Mouse (Mus musculus) mouse embryonic stem cell (cell line): ENCODE results near the gene Spi1.

ENCODE experiments used
- in situ Hi-C, 2 experiments: fragments of 300-500 bp; cut with MboI; formaldehyde crosslinking; loops; 1 replicate in 1 of 2; 3 replicates in 1 of 2; pipeline ENCODE4 v1.14.3; 2019 to 2020; ENCODE audit warnings: low sequenced_read_pairs in 2 of 2, low pct_unique_long_range_greater_than_20kb in 1 of 2, mixed read lengths in 1 of 2; ENCODE audit not compliant: unreplicated experiment in 1 of 2

Gene Spi1

DNA sequence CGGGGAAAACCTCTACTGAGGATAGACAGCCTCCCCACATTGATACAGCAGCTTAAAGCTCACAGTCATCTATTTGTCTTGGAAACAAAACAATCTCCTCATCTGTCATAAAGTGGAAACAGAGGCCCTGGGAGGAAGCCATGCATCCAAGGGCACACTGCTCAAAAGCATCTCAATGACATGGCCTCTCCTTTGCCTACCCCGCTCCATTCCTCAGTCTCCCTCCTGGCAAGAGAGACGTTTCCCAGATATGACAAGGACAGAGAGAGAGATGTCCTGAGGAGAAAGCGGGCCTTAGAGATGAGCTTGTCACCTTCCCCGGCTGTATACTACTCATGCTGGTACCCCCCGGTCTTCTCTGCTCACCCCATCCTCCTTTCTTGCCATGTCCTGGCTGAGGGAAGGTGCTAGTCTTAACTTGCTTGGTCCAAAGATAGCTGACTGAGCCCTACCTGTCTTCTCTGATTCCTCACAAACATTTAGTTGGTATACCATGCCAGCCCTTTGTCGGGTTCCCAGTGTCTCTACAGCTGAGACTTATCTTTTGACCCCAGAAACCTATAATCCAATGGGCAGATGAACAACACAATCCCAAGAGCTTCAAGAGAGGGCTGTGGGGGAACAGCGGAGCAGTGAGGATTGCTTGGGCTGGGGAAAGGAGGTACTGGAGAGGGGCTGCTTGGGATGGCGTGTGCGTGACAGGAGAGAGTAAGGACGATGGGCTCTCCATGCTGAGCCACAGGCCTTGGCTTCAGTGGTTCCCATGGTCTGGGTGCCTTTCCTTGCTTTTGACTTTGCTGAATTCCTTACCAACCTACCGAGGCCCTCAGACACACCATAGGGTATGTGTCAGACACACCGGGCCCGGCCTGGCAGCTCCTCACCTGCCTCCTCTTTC, 3.6 kb downstream of the Spi1 start:
- in situ Hi-C loops, result no loop called here

DNA sequence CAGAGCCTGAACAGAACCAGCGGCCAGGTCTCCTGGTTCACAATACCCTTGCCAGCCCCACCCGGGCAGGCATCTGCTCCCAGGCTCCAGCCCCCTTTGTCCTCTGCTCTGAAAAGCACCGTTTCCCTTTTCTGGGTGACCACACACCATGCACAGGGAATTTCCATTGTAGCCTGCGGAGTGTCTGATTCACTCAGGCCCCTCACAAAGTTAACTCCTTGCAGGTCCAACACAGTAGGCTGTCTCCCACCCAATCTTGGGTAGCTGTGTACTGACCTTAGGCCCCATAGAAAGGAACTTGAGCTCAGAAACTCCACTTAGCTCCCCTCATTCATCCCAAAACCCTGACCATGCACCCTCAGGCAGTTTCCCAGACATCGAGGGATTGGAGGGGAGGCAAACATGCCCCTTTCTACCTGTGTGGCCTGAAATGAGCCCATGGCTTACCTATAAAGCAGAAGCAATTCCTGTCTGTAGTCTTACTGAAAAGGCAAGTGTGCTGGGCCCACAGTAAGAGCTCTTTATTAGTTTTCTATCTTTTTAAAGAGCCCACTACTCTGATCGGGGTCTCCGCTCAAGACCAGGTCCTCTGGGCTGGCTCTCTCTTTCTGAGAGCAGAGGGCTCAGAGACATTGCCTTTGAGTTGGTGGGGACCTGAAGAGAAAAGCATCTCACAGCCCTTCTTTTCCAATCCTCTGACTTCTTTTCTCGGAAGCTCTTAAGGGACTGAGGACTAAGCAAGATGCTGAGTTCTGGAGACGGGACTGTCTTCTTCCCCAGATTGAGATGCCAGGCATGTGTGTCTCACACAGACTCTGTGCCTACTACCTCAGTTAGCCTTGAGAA, 4.4 kb downstream of the Spi1 start:
- in situ Hi-C loops, result no loop called here

- in situ Hi-C loops, result no loop called here
Measured at GRCm38 (mm10) chr2:91087453-91087852, 5.3 kb downstream of the Spi1 start.

DNA sequence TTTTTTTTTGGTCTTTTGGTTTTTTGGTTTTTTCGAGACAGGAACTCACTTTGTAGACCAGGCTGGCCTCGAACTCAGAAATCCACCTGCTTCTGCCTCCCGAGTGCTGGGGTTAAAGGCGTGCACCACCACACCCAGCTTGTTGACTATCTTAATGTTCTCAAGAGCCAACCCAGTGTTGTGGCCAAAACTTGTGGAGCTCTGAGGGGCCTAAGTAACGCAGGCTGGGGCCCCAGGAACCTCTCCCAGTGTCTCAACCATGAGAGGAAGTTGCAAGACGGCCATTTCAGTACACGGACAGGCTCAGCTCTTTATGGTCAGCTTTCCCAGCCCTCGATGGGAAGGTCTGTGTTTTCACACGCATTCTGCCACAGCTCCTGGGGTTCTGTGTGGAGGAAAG, 6.8 kb downstream of the Spi1 start:
- in situ Hi-C loops, result no loop called here

DNA sequence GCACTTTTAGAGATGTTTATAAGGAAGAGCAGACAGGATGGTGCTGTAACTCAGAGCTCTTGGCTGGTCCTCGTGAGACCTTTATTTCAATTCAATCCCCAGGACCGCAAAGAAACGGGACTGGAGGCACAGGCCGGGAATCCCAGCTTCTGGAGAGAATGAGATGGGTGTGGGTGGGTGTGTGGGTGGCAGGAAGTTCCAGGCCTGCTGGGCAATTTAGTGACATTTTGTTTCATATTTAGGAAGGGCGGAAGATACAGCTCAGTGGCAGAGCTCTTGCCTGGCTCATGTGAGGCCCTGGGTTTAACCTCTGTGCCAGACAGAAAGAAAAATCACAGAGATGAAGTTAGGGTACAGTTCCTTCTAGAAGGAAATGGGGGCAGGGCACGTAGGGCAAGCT, 8.0 kb downstream of the Spi1 start:
- in situ Hi-C loops, result no loop called here

GRCm38 (mm10) chr2:91090827-91091226, 8.6 kb downstream of the Spi1 start:
- in situ Hi-C loops, result no loop called here

- in situ Hi-C loops, result loop anchor here (5.0 kb wide), 2 partner anchors 54 to 64 kb away; no protein-coding TSS in a partner anchor
Measured at GRCm38 (mm10) chr2:91096524-91096923, 14.3 kb downstream of the Spi1 start.

DNA sequence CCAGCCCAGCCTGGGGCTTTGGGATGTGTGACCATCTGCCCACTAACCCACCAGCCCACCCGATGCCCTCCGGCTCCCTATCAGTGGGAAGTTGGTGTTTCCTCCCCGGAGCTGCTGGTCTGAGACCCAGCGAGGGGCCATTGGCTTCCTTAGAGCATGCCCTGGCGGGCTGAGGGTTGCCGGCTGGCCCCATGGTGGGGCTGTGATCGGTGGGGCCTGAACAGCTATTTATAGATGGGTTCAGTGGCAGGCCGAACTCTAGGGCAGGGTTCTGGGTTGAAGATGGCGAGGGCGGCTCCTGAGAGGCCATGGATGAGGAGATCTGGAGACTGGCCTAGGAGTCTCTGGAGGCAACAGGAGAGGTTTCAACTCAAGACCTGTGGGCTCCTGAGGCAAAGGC, 14.8 kb downstream of the Spi1 start:
- in situ Hi-C loops, result loop anchor here (5.0 kb wide), 2 partner anchors 55 to 65 kb away; no protein-coding TSS in a partner anchor

GRCm38 (mm10) chr2:91098156-91098555, 16.0 kb downstream of the Spi1 start:
- in situ Hi-C loops, result loop anchor here (5.0 kb wide), 2 partner anchors 56 to 66 kb away; no protein-coding TSS in a partner anchor

DNA sequence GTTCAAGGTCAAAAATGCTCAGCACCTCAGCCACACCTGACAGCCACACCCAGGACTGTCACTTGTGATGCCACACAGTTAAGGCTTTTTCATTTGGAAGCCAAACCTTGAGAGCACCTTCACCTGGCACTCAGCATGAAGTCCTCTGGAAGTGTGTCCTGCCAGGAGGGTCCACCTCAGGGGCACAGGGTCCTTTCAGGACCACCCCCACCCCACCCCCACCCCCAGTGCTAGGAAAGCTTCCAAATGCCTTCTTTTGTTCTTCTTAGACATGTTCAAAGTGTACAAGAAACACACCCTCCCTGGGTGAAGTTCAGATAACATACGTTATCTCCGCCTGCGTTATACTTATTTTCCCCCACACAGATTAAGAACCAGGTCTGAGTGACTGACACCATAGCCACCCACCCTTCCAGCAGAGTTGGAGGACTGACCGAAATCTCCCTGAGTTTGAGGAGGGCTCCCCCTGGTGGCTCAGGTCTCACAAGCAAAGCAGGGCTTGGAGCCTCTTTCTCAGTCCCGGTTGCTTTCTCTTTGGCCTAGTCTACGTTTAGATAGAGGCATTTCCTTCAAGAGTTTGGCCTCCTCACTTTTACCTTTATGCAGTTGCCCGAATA, 19.0 kb downstream of the Spi1 start:
- in situ Hi-C loops, result loop anchor here in 1 of 2 experiments (25.0 kb wide), 1 partner anchor 386 kb away; no protein-coding TSS in a partner anchor

DNA sequence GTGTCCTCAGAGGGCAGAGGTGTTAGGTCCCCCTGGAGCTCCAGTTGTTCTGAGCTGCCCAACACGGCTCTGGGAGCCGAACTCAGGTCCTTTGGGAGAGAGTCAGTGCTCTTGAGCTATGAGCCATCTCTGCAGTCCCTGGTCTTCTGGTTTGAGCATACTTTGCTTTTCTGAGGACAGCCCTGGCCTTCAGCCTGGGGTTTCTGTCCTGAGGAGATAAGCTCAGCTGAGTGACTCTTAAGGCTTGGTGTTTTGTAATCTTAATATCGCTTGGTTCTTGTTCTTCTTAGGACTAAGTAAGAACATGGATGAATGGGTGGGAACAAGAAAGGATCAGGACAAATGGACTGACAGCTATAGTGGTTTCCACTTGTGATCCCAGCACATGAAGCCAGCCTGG, 26.0 kb downstream of the Spi1 start:
- in situ Hi-C loops, result loop anchor here in 1 of 2 experiments (25.0 kb wide), 1 partner anchor 379 kb away; no protein-coding TSS in a partner anchor

GRCm38 (mm10) chr2:91109241-91109640, 27.1 kb downstream of the Spi1 start:
- in situ Hi-C loops, result loop anchor here in 1 of 2 experiments (25.0 kb wide), 1 partner anchor 378 kb away; no protein-coding TSS in a partner anchor

- in situ Hi-C loops, result loop anchor here (5.0 to 25.0 kb wide), 4 partner anchors 82 to 377 kb away; no protein-coding TSS in a partner anchor
Measured at GRCm38 (mm10) chr2:91109807-91110385, 27.7 kb downstream of the Spi1 start.

DNA sequence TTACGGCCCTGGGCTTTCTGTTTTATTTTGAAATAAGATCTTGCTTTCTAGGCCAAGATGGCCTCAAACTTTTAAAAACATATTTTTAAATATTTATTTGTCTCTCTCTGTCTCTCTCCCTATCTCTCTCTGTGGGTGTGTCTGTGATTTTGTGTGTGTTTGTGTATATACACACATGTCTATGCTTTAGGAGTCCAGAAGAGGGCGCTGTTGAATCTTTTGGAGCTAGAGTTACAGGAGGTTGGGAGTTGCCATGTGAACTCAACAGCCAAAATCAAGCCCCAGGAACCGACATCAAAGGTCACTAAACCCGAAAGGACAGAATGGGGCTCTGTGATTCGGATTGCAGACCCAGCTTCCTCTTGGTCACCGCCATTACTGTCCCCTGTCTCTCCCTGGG, 28.2 kb downstream of the Spi1 start:
- in situ Hi-C loops, result loop anchor here (5.0 to 25.0 kb wide), 4 partner anchors 82 to 377 kb away; no protein-coding TSS in a partner anchor

DNA sequence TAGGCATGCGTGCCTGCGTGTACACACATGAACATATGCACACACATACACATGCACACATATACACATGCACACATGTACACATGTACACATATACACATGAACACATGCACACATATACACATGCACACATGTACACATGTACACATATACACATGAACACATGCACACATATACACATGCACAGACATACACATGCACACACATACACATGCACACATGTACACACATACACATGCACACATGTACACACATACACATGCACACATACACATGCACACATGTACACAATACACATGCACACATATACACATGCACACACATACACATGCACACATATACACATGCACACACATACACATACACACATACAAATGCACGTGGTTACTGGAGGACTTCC, 29.6 kb downstream of the Spi1 start:
- in situ Hi-C loops, result loop anchor here (5.0 to 25.0 kb wide), 4 partner anchors 80 to 375 kb away; no protein-coding TSS in a partner anchor

DNA sequence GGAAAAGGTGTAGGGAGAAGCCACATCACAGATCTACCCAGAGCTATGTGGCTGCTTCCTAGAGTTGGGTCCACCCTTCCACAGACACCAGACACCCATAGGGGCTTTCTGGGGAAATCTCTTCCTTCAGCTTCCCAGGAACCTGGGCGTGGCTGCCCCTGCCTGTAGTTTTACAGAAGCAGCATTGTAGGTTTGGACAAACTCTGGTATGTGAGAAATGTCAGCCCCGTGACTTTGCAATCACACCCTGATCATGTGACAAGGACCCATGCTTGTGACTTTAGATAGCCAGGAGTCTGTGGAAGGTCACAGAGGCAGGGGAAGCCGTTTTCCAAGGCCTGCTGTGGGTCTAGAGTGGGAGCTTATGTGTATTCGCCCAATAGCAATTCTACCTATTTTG, 30.3 kb downstream of the Spi1 start:
- in situ Hi-C loops, result loop anchor here (5.0 to 25.0 kb wide), 4 partner anchors 80 to 375 kb away; no protein-coding TSS in a partner anchor

- in situ Hi-C loops, result loop anchor here (5.0 to 25.0 kb wide), 4 partner anchors 79 to 374 kb away; no protein-coding TSS in a partner anchor
Measured at GRCm38 (mm10) chr2:91113334-91113733, 31.1 kb downstream of the Spi1 start.

DNA sequence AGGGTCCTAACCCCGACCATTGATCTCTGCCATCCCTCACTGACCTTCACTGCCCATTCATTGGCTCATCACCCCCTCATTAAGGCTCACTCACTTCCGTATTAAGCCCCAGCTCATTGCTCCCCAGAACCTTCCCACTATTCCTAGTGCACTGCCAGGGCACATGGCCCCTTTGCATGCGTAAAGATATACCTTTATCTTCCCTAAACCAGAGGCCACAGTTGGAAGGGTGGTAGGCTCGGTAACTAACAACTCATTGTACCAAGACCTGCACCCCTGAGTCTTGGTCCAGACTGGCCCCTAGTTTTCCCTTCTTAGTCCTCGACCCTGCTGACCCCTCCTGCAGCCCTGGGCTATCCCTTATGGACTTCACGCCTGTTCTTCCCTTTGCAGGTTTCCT, 31.7 kb downstream of the Spi1 start:
- in situ Hi-C loops, result loop anchor here (5.0 to 25.0 kb wide), 4 partner anchors 78 to 373 kb away; no protein-coding TSS in a partner anchor
